8 mouse cellular contexts compared by ENCODE assay signal in genomic region chr13:22036986-22037385, GRCm38 (mm10). TPM values are rescaled to one million over a fixed set of nuclear protein-coding genes. Genes with fewer than 3 reads are reported as not detected.
A peak's percentile ranks its signal among the peaks of the same experiment; 100 is the strongest.
DNase-seq lines count a peak whose midpoint lies in the region; ATAC-seq and TF ChIP-seq lines count a peak whose summit lies in the region.

No protein-coding gene starts in this region.

- no peaks in the 10 kb centered on the region for H3K36me3 ChIP-seq in heart, postnatal 0 days (replicated peaks; ENCODE audit: control insufficient read depth, insufficient read depth, low read length)
- H3K36me3 ChIP-seq in E14TG2a.4 (ENCODE audit: insufficient read depth, low read length): no peaks in the 10 kb centered on the region
- H3K36me3 ChIP-seq in forebrain, embryonic 12.5 days (replicated peaks): no peaks in the 10 kb centered on the region
- H3K36me3 ChIP-seq in liver, embryonic 13.5 days: no peaks in the 10 kb centered on the region

- peak overlapping the region; percentile 54; the same call in 1 of the 2 replicates for H3K4me2 ChIP-seq in heart, postnatal 0 days (ENCODE audit: low read depth, low read length)
- peak overlapping the region; percentile 67 for H3K4me2 ChIP-seq in forebrain, embryonic 12.5 days
- H3K4me2 ChIP-seq in liver, embryonic 13.5 days: peak overlapping the region; percentile 72

- H3K9me3 ChIP-seq in heart, postnatal 0 days (replicated peaks; ENCODE audit: control insufficient read depth, low read length): no peaks in the 10 kb centered on the region
- H3K9me3 ChIP-seq in E14TG2a.4 (ENCODE audit: low read length): no peaks in the 10 kb centered on the region
- no peaks in the 10 kb centered on the region for H3K9me3 ChIP-seq in forebrain, embryonic 12.5 days
- no peaks in the 10 kb centered on the region for H3K9me3 ChIP-seq in liver, embryonic 13.5 days (replicated peaks)

- ATAC-seq in heart, postnatal 0 days (ENCODE audit: insufficient read depth, low read depth): no peak
- ATAC-seq in forebrain, embryonic 12.5 days (ENCODE audit: low FRiP score): no peak
- ATAC-seq in liver, embryonic 13.5 days (ENCODE audit: low read depth): no peak

- no peak overlapping the region for H3K4me3 ChIP-seq in heart, postnatal 0 days (ENCODE audit: low read depth, low read length)
- H3K4me3 ChIP-seq in E14TG2a.4 (replicated peaks; ENCODE audit: low read length): peak overlapping the region; percentile 67
- peak overlapping the region; percentile 40 for H3K4me3 ChIP-seq in forebrain, embryonic 12.5 days (replicated peaks)
- peak overlapping the region; percentile 55 for H3K4me3 ChIP-seq in liver, embryonic 13.5 days (replicated peaks)

- no peak overlapping the region for H3K27ac ChIP-seq in heart, postnatal 0 days (ENCODE audit: low read depth)
- peak overlapping the region; percentile 96 for H3K27ac ChIP-seq in forebrain, embryonic 12.5 days
- peak overlapping the region; percentile 100 for H3K27ac ChIP-seq in liver, embryonic 13.5 days

- H3K9ac ChIP-seq in heart, postnatal 0 days (replicated peaks; ENCODE audit: low read depth, low read length): no peak overlapping the region
- H3K9ac ChIP-seq in forebrain, embryonic 12.5 days: peak overlapping the region; percentile 64
- H3K9ac ChIP-seq in liver, embryonic 13.5 days: peak overlapping the region; percentile 80

- 70% methylated on average over 3 of the region's 3 CpGs for WGBS in heart, postnatal 0 days
- WGBS in forebrain, embryonic 12.5 days: 59% methylated on average over 3 of the region's 3 CpGs
- 34% methylated on average over 3 of the region's 3 CpGs for WGBS in liver, embryonic 13.5 days (ENCODE audit: insufficient replicate concordance)

- intact Hi-C loops in heart, postnatal 10 days (cut with DNase I): loop anchor here (5.0 to 10.0 kb wide), 3 partner anchors 212 to 1720 kb away; partner anchors contain the start of genes Hist1h2ac, Hist1h2bc and Hist1h4b

- no peaks in the 10 kb centered on the region for H3K27me3 ChIP-seq in heart, postnatal 0 days (ENCODE audit: control insufficient read depth, insufficient read depth, low read length)
- no peaks in the 10 kb centered on the region for H3K27me3 ChIP-seq in E14TG2a.4 (ENCODE audit: insufficient read depth, low read length)
- H3K27me3 ChIP-seq in forebrain, embryonic 12.5 days: no peaks in the 10 kb centered on the region
- H3K27me3 ChIP-seq in liver, embryonic 13.5 days: no peaks in the 10 kb centered on the region

- TF ChIP-seq CTCF in heart, postnatal 0 days (IDR thresholded peaks at IDR 0.05; ENCODE audit: low read depth): no peak
- no peak for TF ChIP-seq CTCF in E14TG2a.4 (conservative IDR thresholded peaks at IDR 0.05; ENCODE audit: low read length)

- peaks cover 20% of the 10 kb centered on the region for H3K4me1 ChIP-seq in heart, postnatal 0 days (ENCODE audit: control insufficient read depth, insufficient read depth)
- peaks cover 50% of the 10 kb centered on the region for H3K4me1 ChIP-seq in E14TG2a.4 (replicated peaks; ENCODE audit: low read depth, low read length)
- H3K4me1 ChIP-seq in forebrain, embryonic 12.5 days: peaks cover 33% of the 10 kb centered on the region
- H3K4me1 ChIP-seq in liver, embryonic 13.5 days (replicated peaks): peaks cover 66% of the 10 kb centered on the region

- no peak for TF ChIP-seq EP300 in heart, postnatal 0 days (IDR thresholded peaks at IDR 0.05; ENCODE audit: low read depth)

- no peak for DNase-seq in heart, postnatal 0 days (ENCODE audit: low spot score)
- no peak for DNase-seq in heart, postnatal 10 days
- DNase-seq in liver, embryonic 13.5 days: no peak
- no peak for DNase-seq in adrenal gland, adult (ENCODE audit: inconsistent age in 2 of 2, low spot score in 1 of 2)
- DNase-seq in natural killer cell, adult 2 months (ENCODE audit: low spot score in 2 of 2): no peak
- DNase-seq in right cerebral cortex, postnatal 4 days: no peak

RNA-seq across cellular contexts. Expression of gene Hist1h2bk, which starts 1.3 kb away (rescaled TPM):
- total RNA-seq in heart, postnatal 0 days (2014; rRNA removed; ENCODE audit: low replicate concordance): 563 and 573 TPM in 2 replicates
- polyA plus RNA-seq in heart, postnatal 0 days (2015; fragmentation: Nextera tagmentation; extraction: Ambion mirVana): 0.34 TPM in 1 of 2 replicates, not detected in the other
- total RNA-seq in heart, postnatal 10 days (2021): 100 to 1,000 TPM; 213 to 221 TPM
- polyA plus RNA-seq in forebrain, embryonic 12.5 days (2016; fragmentation: Nextera tagmentation; extraction: Ambion mirVana): 10.0 and 10.5 TPM in 2 replicates
- polyA plus RNA-seq in liver, embryonic 13.5 days (2015; fragmentation: Nextera tagmentation; extraction: Ambion mirVana): 3.5 and 3.7 TPM in 2 replicates

RNA-seq across cellular contexts. Expression of gene Hist1h2ah, which starts 1.6 kb away (rescaled TPM):
- total RNA-seq in heart, postnatal 0 days (2014; rRNA removed; ENCODE audit: low replicate concordance): 48.9 and 128 TPM in 2 replicates
- polyA plus RNA-seq in heart, postnatal 0 days (2015; fragmentation: Nextera tagmentation; extraction: Ambion mirVana): 1.9 TPM in 1 of 2 replicates, not detected in the other
- total RNA-seq in heart, postnatal 10 days (2021): 100 to 1,000 TPM; 181 to 187 TPM
- 7.0 and 22.0 TPM in 2 replicates for polyA plus RNA-seq in forebrain, embryonic 12.5 days (2016; fragmentation: Nextera tagmentation; extraction: Ambion mirVana)
- polyA plus RNA-seq in liver, embryonic 13.5 days (2015; fragmentation: Nextera tagmentation; extraction: Ambion mirVana): 3.6 and 18.3 TPM in 2 replicates

RNA-seq across cellular contexts. Expression of gene Hist1h4i, which starts 4.2 kb away (rescaled TPM):
- total RNA-seq in heart, postnatal 0 days (2014; rRNA removed; ENCODE audit: low replicate concordance): 29.3 and 34.1 TPM in 2 replicates
- 4.0 and 4.2 TPM in 2 replicates for polyA plus RNA-seq in heart, postnatal 0 days (2015; fragmentation: Nextera tagmentation; extraction: Ambion mirVana)
- total RNA-seq in heart, postnatal 10 days (2021): 10 to 100 TPM; 70.8 to 71.4 TPM
- polyA plus RNA-seq in forebrain, embryonic 12.5 days (2016; fragmentation: Nextera tagmentation; extraction: Ambion mirVana): 44.5 and 46.9 TPM in 2 replicates
- 38.8 and 52.6 TPM in 2 replicates for polyA plus RNA-seq in liver, embryonic 13.5 days (2015; fragmentation: Nextera tagmentation; extraction: Ambion mirVana)

RNA-seq across cellular contexts. Expression of gene Hist1h2ag, which starts 5.8 kb away (rescaled TPM):
- total RNA-seq in heart, postnatal 0 days (2014; rRNA removed; ENCODE audit: low replicate concordance): 658 and 1,026 TPM in 2 replicates
- 7.6 and 7.9 TPM in 2 replicates for polyA plus RNA-seq in heart, postnatal 0 days (2015; fragmentation: Nextera tagmentation; extraction: Ambion mirVana)
- total RNA-seq in heart, postnatal 10 days (2021): 100 to 1,000 TPM; 142 to 176 TPM
- polyA plus RNA-seq in forebrain, embryonic 12.5 days (2016; fragmentation: Nextera tagmentation; extraction: Ambion mirVana): 82.7 and 84.6 TPM in 2 replicates
- polyA plus RNA-seq in liver, embryonic 13.5 days (2015; fragmentation: Nextera tagmentation; extraction: Ambion mirVana): 17.9 and 18.6 TPM in 2 replicates

RNA-seq across cellular contexts. Expression of gene Hist1h2bj, which starts 6.0 kb away (rescaled TPM):
- 1,225 and 1,316 TPM in 2 replicates for total RNA-seq in heart, postnatal 0 days (2014; rRNA removed; ENCODE audit: low replicate concordance)
- polyA plus RNA-seq in heart, postnatal 0 days (2015; fragmentation: Nextera tagmentation; extraction: Ambion mirVana): 1.7 and 3.1 TPM in 2 replicates
- total RNA-seq in heart, postnatal 10 days (2021): 100 to 1,000 TPM; 116 to 123 TPM
- 13.1 and 15.8 TPM in 2 replicates for polyA plus RNA-seq in forebrain, embryonic 12.5 days (2016; fragmentation: Nextera tagmentation; extraction: Ambion mirVana)
- polyA plus RNA-seq in liver, embryonic 13.5 days (2015; fragmentation: Nextera tagmentation; extraction: Ambion mirVana): 11.6 and 16.7 TPM in 2 replicates
